Mouse (Mus musculus) gastrocnemius, adult 2 months (tissue): ENCODE results near the gene Olfr572. TPM values are rescaled to one million over a fixed set of nuclear protein-coding genes. Genes with fewer than 3 reads are reported as not detected.

ENCODE experiments used
- DNase-seq: peaks from one replicate; pipeline ENCODE4 v3.0.0; 2022
- H3K27ac ChIP-seq: fragments of 200-600 bp; 2 replicates; pipeline ENCODE4 v1.8.1; 2022; ENCODE audit warnings: mild to moderate bottlenecking
- H3K4me3 ChIP-seq: fragments of 200-600 bp; 2 replicates; pipeline ENCODE4 v1.8.1; 2022; ENCODE audit warnings: mild to moderate bottlenecking, moderate library complexity
- CTCF ChIP-seq: fragments of 200-600 bp; IDR thresholded peaks from 2 replicates; pipeline ENCODE4 v1.8.1; 2022; ENCODE audit warnings: antibody characterized with exemption, mild to moderate bottlenecking, moderate library complexity
- intact Hi-C: fragments of 180-260 bp; cut with DNase I; formaldehyde crosslinking; loops from one replicate; pipeline ENCODE4 v1.15.1; 2025
- total RNA-seq, 2 experiments: library from RNA; stranded (reverse); gene quantifications; 2 replicates each; pipeline ENCODE4 v1.2.3; 2021

The Olfr572 gene
- total RNA-seq, 2 experiments from 2014 or later, result not detected

- TF ChIP-seq CTCF, result no peak
- intact Hi-C loops, result no loop called here
- no peak for DNase-seq
- no peak within 1 kb of the TSS for H3K27ac ChIP-seq
- H3K4me3 ChIP-seq, result no peak within 1 kb of the TSS
Observed at GRCm38 (mm10) chr7:102958593-102958992, 34.4 kb downstream of the Olfr572 start, which contains the start of gene Olfr575. TSS of gene Olfr575 (minus strand) at chr7:102958775.

- no peak for DNase-seq
Observed at GRCm38 (mm10) chr7:102962360-102962759, 38.2 kb downstream of the Olfr572 start, which contains the start of gene Olfr576. TSS of gene Olfr576 (plus strand) at chr7:102962660.

GRCm38 (mm10) chr7:102974399-102974798 is 50.2 kb downstream of the Olfr572 start:
- H3K4me3 ChIP-seq, result no peak overlapping the region
- no peak for TF ChIP-seq CTCF
- DNase-seq, result no peak
- H3K27ac ChIP-seq, result no peak overlapping the region
- intact Hi-C loops, result no loop called here

More at GRCm38 (mm10) chr7:102962360-102962759, 38.2 kb downstream of the Olfr572 start, which contains the start of gene Olfr576:
- no peak for TF ChIP-seq CTCF
- Histone ChIP-seq H3K4me3 (no peak within 1 kb of the TSS), H3K27ac (no peak within 1 kb of the TSS)
- intact Hi-C loops, result no loop called here

- intact Hi-C loops, result no loop called here
Observed at GRCm38 (mm10) chr7:102975843-102976242, 51.6 kb downstream of the Olfr572 start, which contains the start of gene Olfr577. TSS of gene Olfr577 (minus strand) at chr7:102975943.

More at GRCm38 (mm10) chr7:102975843-102976242, 51.6 kb downstream of the Olfr572 start, which contains the start of gene Olfr577:
- H3K27ac ChIP-seq, result no peak within 1 kb of the TSS
- H3K4me3 ChIP-seq, result no peak within 1 kb of the TSS
- no peak for DNase-seq
- TF ChIP-seq CTCF, result no peak

Other genes with a start within 250 kb of the Olfr572 start
- 1 to 10 TPM; 4.0 to 4.8 TPM for gene Trim68, start 237.1 kb upstream of the Olfr572 start, total RNA-seq
- not detected for gene Olfr557, start 228.5 kb upstream of the Olfr572 start, total RNA-seq
- 1 to 10 TPM; 1.4 to 1.5 TPM for gene Olfr558, start 222.2 kb upstream of the Olfr572 start, total RNA-seq
- gene Olfr33, start 205.3 kb upstream of the Olfr572 start, total RNA-seq, result not detected
- not detected for gene Olfr559, start 196.9 kb upstream of the Olfr572 start, total RNA-seq
- not detected for gene Olfr560, start 165.0 kb upstream of the Olfr572 start, total RNA-seq
- gene Olfr78, start 164.9 kb upstream of the Olfr572 start, total RNA-seq, result under 1 TPM; 0.33 to 0.61 TPM
- not detected for gene Olfr561, start 153.2 kb upstream of the Olfr572 start, total RNA-seq
- not detected for gene Olfr564, start 120.9 kb upstream of the Olfr572 start, total RNA-seq
- not detected for gene Olfr566, start 65.6 kb upstream of the Olfr572 start, total RNA-seq
- not detected for gene Olfr568, start 47.3 kb upstream of the Olfr572 start, total RNA-seq
- not detected for gene Olfr569, start 33.5 kb upstream of the Olfr572 start, total RNA-seq
- gene Olfr570, start 29.8 kb upstream of the Olfr572 start, total RNA-seq, result not detected
- gene Olfr571, start 6.9 kb upstream of the Olfr572 start, total RNA-seq, result not detected
- gene Olfr573-ps1, start 18.2 kb downstream of the Olfr572 start, total RNA-seq, result not detected
- not detected for gene Olfr574, start 24.1 kb downstream of the Olfr572 start, total RNA-seq
- not detected for gene Olfr575, start 34.4 kb downstream of the Olfr572 start, total RNA-seq
- gene Olfr576, start 38.3 kb downstream of the Olfr572 start, total RNA-seq, result not detected
- gene Olfr577, start 51.5 kb downstream of the Olfr572 start, total RNA-seq, result not detected
- gene Olfr578, start 64.9 kb downstream of the Olfr572 start, total RNA-seq, result not detected
- gene Olfr582, start 113.6 kb downstream of the Olfr572 start, total RNA-seq, result not detected
- not detected for gene Olfr583, start 126.9 kb downstream of the Olfr572 start, total RNA-seq
- not detected for gene Olfr584, start 157.5 kb downstream of the Olfr572 start, total RNA-seq
- gene Olfr585, start 173.3 kb downstream of the Olfr572 start, total RNA-seq, result not detected
- gene Olfr586, start 201.2 kb downstream of the Olfr572 start, total RNA-seq, result not detected
- gene Olfr588-ps1, start 216.5 kb downstream of the Olfr572 start, total RNA-seq, result not detected
- not detected for gene Olfr589, start 231.9 kb downstream of the Olfr572 start, total RNA-seq